15 mouse cellular contexts compared by ENCODE assay signal in the genomic region with DNA sequence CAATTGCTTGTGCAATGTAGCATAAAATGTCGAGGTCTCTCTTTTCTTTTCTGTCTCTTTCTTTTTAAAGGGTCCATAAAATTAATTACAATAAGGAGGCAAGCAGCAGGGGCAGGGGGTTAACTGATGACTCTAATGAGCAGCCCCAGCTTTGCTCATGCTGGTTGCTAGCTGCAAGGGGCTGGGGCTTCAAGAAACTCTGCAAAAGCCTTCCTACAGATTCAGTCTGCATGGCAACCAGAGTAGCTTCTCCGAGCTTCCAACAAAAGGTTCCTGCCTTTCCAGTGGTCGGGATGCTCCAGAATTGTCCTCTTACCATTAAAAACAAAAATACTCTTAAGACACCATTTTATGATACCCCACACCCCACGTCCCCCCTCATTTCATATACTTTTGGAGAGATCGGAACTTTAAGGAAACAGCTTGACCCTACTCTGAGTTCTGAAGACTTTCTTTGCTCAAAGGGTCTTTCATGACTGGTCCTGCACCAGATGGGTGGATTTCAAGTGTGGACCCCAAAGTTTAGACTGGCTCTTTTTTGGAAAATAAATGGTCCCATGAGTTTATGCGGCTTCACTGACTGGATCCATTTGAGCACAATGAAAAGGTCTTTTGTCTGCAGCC.
DNase-seq lines count a peak whose midpoint lies in the region; ATAC-seq lines count a peak whose summit lies in the region.
"Had no signal": no experiment of that assay in that cellular context is flagged by ENCODE, and none has a peak within 500 bp of the region (broad histone marks: within the 10 kb centered on the region; RNA-seq: fewer than 3 reads in every experiment).

No protein-coding gene starts in this region.

- ATAC-seq in midbrain, embryonic 13.5 days, result peak; percentile 51; the same call in 1 of the 2 replicates
- ATAC-seq in midbrain, embryonic 15.5 days (replicated peaks), result no peak
- ATAC-seq in forebrain, embryonic 14.5 days, result peak; percentile 51; the same call in 1 of the 2 replicates
- 0 out of 2 replicates have a peak, but pooled peaks have one; percentile 38 for ATAC-seq in hindbrain, embryonic 14.5 days (ENCODE audit: low FRiP score)
- ATAC-seq in neural tube, embryonic 13.5 days (ENCODE audit: low read depth), result peak; percentile 79

- no peak overlapping the region for H3K9ac ChIP-seq in midbrain, embryonic 13.5 days (replicated peaks)
- H3K9ac ChIP-seq in midbrain, embryonic 15.5 days, result no peak overlapping the region
- H3K9ac ChIP-seq in forebrain, embryonic 14.5 days (ENCODE audit: low read length), result no peak overlapping the region
- H3K9ac ChIP-seq in hindbrain, embryonic 14.5 days, result no peak overlapping the region
- H3K9ac ChIP-seq in neural tube, embryonic 13.5 days, result no peak overlapping the region
- H3K9ac ChIP-seq: limb, embryonic 15.5 days had no signal

- DNase-seq in forebrain, embryonic 14.5 days (ENCODE audit: low spot score), result no peak
- no peak for DNase-seq in hindbrain, embryonic 14.5 days (ENCODE audit: low spot score)
- no peak for DNase-seq in frontal cortex, postnatal 36 days (ENCODE audit: low spot score in 2 of 2)
- DNase-seq in gastrocnemius, adult 8-10 months (ENCODE audit: low spot score in 2 of 2), result no peak
- DNase-seq in left cerebral cortex, adult 9 months (ENCODE audit: low spot score in 2 of 2), result no peak
- DNase-seq: cerebellum, adult 9-10 months; kidney, adult 11 months; kidney, postnatal 14 days; lung, postnatal 10 days; right cerebral cortex, postnatal 4 days; thymus, postnatal 36 days had no signal

- H3K4me3 ChIP-seq in midbrain, embryonic 13.5 days (replicated peaks), result no peak overlapping the region
- H3K4me3 ChIP-seq in midbrain, embryonic 15.5 days, result no peak overlapping the region
- H3K4me3 ChIP-seq in forebrain, embryonic 14.5 days (ENCODE audit: low read depth, low read length), result no peak overlapping the region
- H3K4me3 ChIP-seq in hindbrain, embryonic 14.5 days (replicated peaks; ENCODE audit: low read length), result no peak overlapping the region
- H3K4me3 ChIP-seq in neural tube, embryonic 13.5 days, result no peak overlapping the region
- H3K4me3 ChIP-seq: limb, embryonic 15.5 days had no signal

- 27% methylated on average over 6 of the region's 6 CpGs for WGBS in midbrain, embryonic 13.5 days
- WGBS in midbrain, embryonic 15.5 days, result 26% methylated on average over 6 of the region's 6 CpGs
- WGBS in forebrain, embryonic 14.5 days, result 27% methylated on average over 6 of the region's 6 CpGs
- 21% methylated on average over 6 of the region's 6 CpGs for WGBS in hindbrain, embryonic 14.5 days
- WGBS in neural tube, embryonic 13.5 days, result 20% methylated on average over 6 of the region's 6 CpGs

- peaks cover 17% of the 10 kb centered on the region for H3K4me1 ChIP-seq in midbrain, embryonic 13.5 days (replicated peaks)
- peaks cover 13% of the 10 kb centered on the region for H3K4me1 ChIP-seq in midbrain, embryonic 15.5 days
- H3K4me1 ChIP-seq in forebrain, embryonic 14.5 days (ENCODE audit: control insufficient read depth, insufficient read depth, low read length), result 0 out of 2 replicates have a peak, but pooled peaks cover under 1% of the 10 kb centered on the region
- peaks cover 9% of the 10 kb centered on the region; the same call in 1 of the 2 replicates for H3K4me1 ChIP-seq in hindbrain, embryonic 14.5 days (replicated peaks; ENCODE audit: control insufficient read depth, insufficient read depth, low read length)
- peaks cover 30% of the 10 kb centered on the region for H3K4me1 ChIP-seq in neural tube, embryonic 13.5 days (replicated peaks)

- H3K27ac ChIP-seq in midbrain, embryonic 13.5 days, result no peak overlapping the region
- no peak overlapping the region for H3K27ac ChIP-seq in midbrain, embryonic 15.5 days
- no peak overlapping the region for H3K27ac ChIP-seq in forebrain, embryonic 14.5 days (ENCODE audit: low read depth, low read length)
- H3K27ac ChIP-seq in hindbrain, embryonic 14.5 days, result no peak overlapping the region
- no peak overlapping the region for H3K27ac ChIP-seq in neural tube, embryonic 13.5 days (replicated peaks)
- H3K27ac ChIP-seq: limb, embryonic 15.5 days had no signal

- H3K36me3 ChIP-seq in midbrain, embryonic 13.5 days, result no peaks in the 10 kb centered on the region
- H3K36me3 ChIP-seq in midbrain, embryonic 15.5 days (replicated peaks), result no peaks in the 10 kb centered on the region
- no peaks in the 10 kb centered on the region for H3K36me3 ChIP-seq in forebrain, embryonic 14.5 days (ENCODE audit: control insufficient read depth, insufficient read depth, low read length)
- H3K36me3 ChIP-seq in hindbrain, embryonic 14.5 days (replicated peaks; ENCODE audit: control insufficient read depth, insufficient read depth), result no peaks in the 10 kb centered on the region
- no peaks in the 10 kb centered on the region for H3K36me3 ChIP-seq in neural tube, embryonic 13.5 days
- H3K36me3 ChIP-seq: limb, embryonic 15.5 days had no signal

- no peaks in the 10 kb centered on the region for H3K9me3 ChIP-seq in midbrain, embryonic 13.5 days
- H3K9me3 ChIP-seq in midbrain, embryonic 15.5 days, result no peaks in the 10 kb centered on the region
- H3K9me3 ChIP-seq in forebrain, embryonic 14.5 days (replicated peaks; ENCODE audit: control insufficient read depth, low read length), result no peaks in the 10 kb centered on the region
- no peaks in the 10 kb centered on the region for H3K9me3 ChIP-seq in hindbrain, embryonic 14.5 days (ENCODE audit: control insufficient read depth, low read length)
- H3K9me3 ChIP-seq in neural tube, embryonic 13.5 days, result no peaks in the 10 kb centered on the region
- H3K9me3 ChIP-seq: limb, embryonic 15.5 days had no signal

- peaks cover 67% of the 10 kb centered on the region for H3K27me3 ChIP-seq in midbrain, embryonic 13.5 days
- H3K27me3 ChIP-seq in midbrain, embryonic 15.5 days (replicated peaks), result peaks cover 16% of the 10 kb centered on the region
- H3K27me3 ChIP-seq in forebrain, embryonic 14.5 days (replicated peaks; ENCODE audit: control insufficient read depth, insufficient read depth, low read length), result peaks cover 77% of the 10 kb centered on the region
- H3K27me3 ChIP-seq in hindbrain, embryonic 14.5 days (ENCODE audit: control insufficient read depth, insufficient read depth, low read length), result peaks cover 60% of the 10 kb centered on the region
- H3K27me3 ChIP-seq in neural tube, embryonic 13.5 days, result peaks cover 83% of the 10 kb centered on the region

- H3K4me2 ChIP-seq in midbrain, embryonic 13.5 days (replicated peaks), result no peak overlapping the region
- no peak overlapping the region for H3K4me2 ChIP-seq in midbrain, embryonic 15.5 days
- no peak overlapping the region for H3K4me2 ChIP-seq in forebrain, embryonic 14.5 days (ENCODE audit: low read length)
- no peak overlapping the region for H3K4me2 ChIP-seq in hindbrain, embryonic 14.5 days (replicated peaks)
- no peak overlapping the region for H3K4me2 ChIP-seq in neural tube, embryonic 13.5 days
- H3K4me2 ChIP-seq: limb, embryonic 15.5 days had no signal
